Mouse (Mus musculus) stomach, embryonic 14.5 days (tissue): ENCODE data around the gene Rspry1. TPM values are rescaled to one million over a fixed set of nuclear protein-coding genes. Genes with fewer than 3 reads are reported as not detected.

Experiments used
- ATAC-seq: fragments of 200-750 bp; cut with Nextera tagmentation; 2 replicates; pipeline ENCODE4 v1.8.0; 2017; ENCODE audit warnings: low read depth, moderate TSS enrichment; ENCODE audit not compliant: insufficient number of reproducible peaks, insufficient read depth, low FRiP score
- H3K27ac ChIP-seq: fragments of 300-500 bp; sonication (generic); 2 replicates; pipeline ENCODE4 v1.5.1; 2014; ENCODE audit warnings: mild to moderate bottlenecking, low read length, moderate library complexity, mixed read lengths
- H3K27me3 ChIP-seq: fragments of 300-500 bp; sonication (generic); 2 replicates; pipeline ENCODE4 v1.6.1; 2014; ENCODE audit warnings: low read length, control low read depth, mixed read lengths; ENCODE audit not compliant: control insufficient read depth, insufficient read depth
- H3K36me3 ChIP-seq: fragments of 300-500 bp; sonication (generic); 2 replicates; pipeline ENCODE4 v1.6.1; 2014; ENCODE audit warnings: mild to moderate bottlenecking, control low read depth, low read length, moderate library complexity, mixed read lengths; ENCODE audit not compliant: control insufficient read depth, insufficient read depth
- H3K4me1 ChIP-seq: fragments of 300-500 bp; sonication (generic); 2 replicates; pipeline ENCODE4 v1.6.1; 2014; ENCODE audit warnings: low read length, control low read depth, mixed read lengths; ENCODE audit not compliant: control insufficient read depth, insufficient read depth
- H3K4me2 ChIP-seq: fragments of 300-500 bp; sonication (generic); replicated peaks from 2 replicates; pipeline ENCODE4 v1.6.1; 2014; ENCODE audit warnings: low read depth, low read length, control low read depth
- H3K4me3 ChIP-seq: fragments of 300-500 bp; sonication (generic); 2 replicates; pipeline ENCODE4 v1.5.1; 2014; ENCODE audit warnings: low read depth, low read length, control low read depth
- H3K9ac ChIP-seq: fragments of 300-500 bp; sonication (generic); replicated peaks from 2 replicates; pipeline ENCODE4 v1.6.1; 2014; ENCODE audit warnings: low read depth, mild to moderate bottlenecking, control low read depth, low read length, moderate library complexity, mixed read lengths
- H3K9me3 ChIP-seq: fragments of 300-500 bp; sonication (generic); 2 replicates; pipeline ENCODE4 v1.6.1; 2016; ENCODE audit warnings: low read depth, low read length, control low read depth; ENCODE audit not compliant: control insufficient read depth
- WGBS: fragments of 180-500 bp; shearing (Covaris S2); extraction: QIAGEN DNeasy Blood & Tissue Kit; methylation state at CpG from one replicate; pipeline ENCODE4 v1.1.7; 2014; 5-methylcytosine and 5-hydroxymethylcytosine counted together
- polyA plus RNA-seq: library from polyadenylated mRNA; unstranded; fragments of >200 nt; fragmentation: Nextera tagmentation; extraction: Ambion mirVana; gene quantifications from 2 replicates; pipeline ENCODE4 v1.2.1, GENCODE M21; 2014

Rspry1 gene
- polyA plus RNA-seq, 1 experiment from 2014 or later, result 35.2 TPM

GRCm38 (mm10) chr8:94699366-94699765 is 97.6 kb downstream of the Rspry1 start:
- no peak overlapping the region for H3K4me2 ChIP-seq
- peaks cover 23% of the 10 kb centered on the region for H3K27me3 ChIP-seq
- H3K36me3 ChIP-seq, result no peaks in the 10 kb centered on the region
- no peak overlapping the region for H3K4me3 ChIP-seq
- H3K27ac ChIP-seq, result no peak overlapping the region
- no peaks in the 10 kb centered on the region for H3K9me3 ChIP-seq
- 73% methylated on average over 16 of the region's 16 CpGs for WGBS
- ATAC-seq, result no peak
- H3K4me1 ChIP-seq, result 0 out of 2 replicates have a peak, but pooled peaks cover 4% of the 10 kb centered on the region
- no peak overlapping the region for H3K9ac ChIP-seq

DNA sequence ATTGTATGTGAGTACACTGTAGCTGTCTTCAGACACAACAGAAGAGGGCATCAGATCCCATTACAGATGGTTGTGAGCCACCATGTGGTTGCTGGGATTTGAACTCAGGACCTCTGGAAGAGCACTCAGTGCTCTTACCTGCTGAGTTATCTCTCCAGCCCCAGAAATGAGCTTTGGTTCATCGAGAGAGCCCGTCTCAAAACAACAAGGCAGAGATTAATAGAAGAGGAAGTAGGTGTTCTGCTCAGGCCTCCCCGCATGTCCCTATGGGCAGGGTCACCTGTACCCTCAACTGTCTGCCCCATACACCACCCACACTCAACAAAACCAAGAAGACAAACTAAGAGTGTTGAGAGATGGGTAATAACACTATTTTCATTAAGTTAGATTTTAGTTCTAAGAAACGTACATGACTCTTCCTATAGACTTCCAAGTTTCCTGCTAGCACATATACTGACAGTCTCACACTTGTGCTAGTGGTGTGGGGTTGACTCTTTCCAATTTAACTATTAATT is 98.7 kb downstream of the Rspry1 start:
- ATAC-seq, result no peak
- 75% methylated on average over 4 of the region's 4 CpGs for WGBS
- Histone ChIP-seq H3K36me3 (no peaks in the 10 kb centered on the region), H3K4me1 (0 out of 2 replicates have a peak, but pooled peaks cover 3% of the 10 kb centered on the region), H3K4me3 (no peak overlapping the region), H3K27me3 (peaks cover 13% of the 10 kb centered on the region), H3K4me2 (no peak overlapping the region), H3K27ac (no peak overlapping the region), H3K9ac (no peak overlapping the region), H3K9me3 (no peaks in the 10 kb centered on the region)

DNA sequence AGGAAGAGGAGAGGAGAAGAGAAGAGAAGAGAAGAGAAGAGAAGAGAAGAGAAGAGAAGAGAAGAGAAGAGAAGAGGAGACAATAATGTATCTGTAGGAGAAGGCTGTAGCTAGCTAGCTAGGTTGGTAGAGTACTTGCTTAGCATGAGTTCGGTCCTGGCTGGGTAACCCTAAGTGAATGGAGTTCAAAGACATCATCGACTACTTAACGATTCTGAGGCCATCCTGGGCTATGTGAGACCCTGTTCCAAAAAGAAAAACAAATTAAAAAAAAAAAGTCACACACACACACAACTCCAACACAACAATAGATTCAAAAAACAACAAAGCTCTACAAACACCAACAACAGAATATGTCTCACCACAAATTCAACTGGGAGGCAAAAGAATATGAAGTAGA is 100.4 kb downstream of the Rspry1 start:
- Histone ChIP-seq H3K9me3 (no peaks in the 10 kb centered on the region), H3K27ac (no peak overlapping the region), H3K9ac (no peak overlapping the region), H3K4me2 (peak overlapping the region; percentile 51; the same call in 1 of the 2 replicates), H3K27me3 (no peaks in the 10 kb centered on the region), H3K4me3 (no peak overlapping the region), H3K4me1 (0 out of 2 replicates have a peak, but pooled peaks cover 3% of the 10 kb centered on the region), H3K36me3 (no peaks in the 10 kb centered on the region)
- 76% methylated on average over 3 of the region's 3 CpGs for WGBS
- ATAC-seq, result no peak

- Histone ChIP-seq H3K9ac (peak overlapping the region; percentile 21; the same call in 1 of the 2 replicates), H3K36me3 (no peaks in the 10 kb centered on the region), H3K4me2 (peak overlapping the region; percentile 51), H3K27me3 (no peaks in the 10 kb centered on the region), H3K4me3 (peak overlapping the region; percentile 47), H3K9me3 (no peaks in the 10 kb centered on the region), H3K27ac (0 out of 2 replicates have a peak overlapping the region, but pooled peaks have one; percentile 6), H3K4me1 (0 out of 2 replicates have a peak, but pooled peaks cover 3% of the 10 kb centered on the region)
- under 1% methylated on average over 35 of the region's 35 CpGs for whole genome bisulfite sequencing
- ATAC-seq, result peak; percentile 77
Observed at GRCm38 (mm10) chr8:94702844-94703813, 101.4 kb downstream of the Rspry1 start.

GRCm38 (mm10) chr8:94703972-94704668 is 102.4 kb downstream of the Rspry1 start:
- WGBS, result 1% methylated on average over 35 of the region's 35 CpGs
- Histone ChIP-seq H3K9ac (peak overlapping the region; percentile 36; the same call in 1 of the 2 replicates), H3K27me3 (no peaks in the 10 kb centered on the region), H3K4me3 (peak overlapping the region; percentile 47), H3K4me1 (0 out of 2 replicates have a peak, but pooled peaks cover 3% of the 10 kb centered on the region), H3K27ac (no peak overlapping the region), H3K4me2 (peak overlapping the region; percentile 57), H3K9me3 (no peaks in the 10 kb centered on the region), H3K36me3 (no peaks in the 10 kb centered on the region)
- ATAC-seq, result peak; percentile 90

GRCm38 (mm10) chr8:94704669-94704984 is 102.9 kb downstream of the Rspry1 start:
- no peaks in the 10 kb centered on the region for H3K27me3 ChIP-seq
- ATAC-seq, result no peak
- peak overlapping the region; percentile 57 for H3K4me2 ChIP-seq
- peak overlapping the region; percentile 36; the same call in 1 of the 2 replicates for H3K9ac ChIP-seq
- peak overlapping the region; percentile 31 for H3K4me3 ChIP-seq
- no peak overlapping the region for H3K27ac ChIP-seq
- no peaks in the 10 kb centered on the region for H3K9me3 ChIP-seq
- no peaks in the 10 kb centered on the region for H3K36me3 ChIP-seq
- H3K4me1 ChIP-seq, result 0 out of 2 replicates have a peak, but pooled peaks cover 3% of the 10 kb centered on the region
- 18% methylated on average over 9 of the region's 9 CpGs for WGBS

DNA sequence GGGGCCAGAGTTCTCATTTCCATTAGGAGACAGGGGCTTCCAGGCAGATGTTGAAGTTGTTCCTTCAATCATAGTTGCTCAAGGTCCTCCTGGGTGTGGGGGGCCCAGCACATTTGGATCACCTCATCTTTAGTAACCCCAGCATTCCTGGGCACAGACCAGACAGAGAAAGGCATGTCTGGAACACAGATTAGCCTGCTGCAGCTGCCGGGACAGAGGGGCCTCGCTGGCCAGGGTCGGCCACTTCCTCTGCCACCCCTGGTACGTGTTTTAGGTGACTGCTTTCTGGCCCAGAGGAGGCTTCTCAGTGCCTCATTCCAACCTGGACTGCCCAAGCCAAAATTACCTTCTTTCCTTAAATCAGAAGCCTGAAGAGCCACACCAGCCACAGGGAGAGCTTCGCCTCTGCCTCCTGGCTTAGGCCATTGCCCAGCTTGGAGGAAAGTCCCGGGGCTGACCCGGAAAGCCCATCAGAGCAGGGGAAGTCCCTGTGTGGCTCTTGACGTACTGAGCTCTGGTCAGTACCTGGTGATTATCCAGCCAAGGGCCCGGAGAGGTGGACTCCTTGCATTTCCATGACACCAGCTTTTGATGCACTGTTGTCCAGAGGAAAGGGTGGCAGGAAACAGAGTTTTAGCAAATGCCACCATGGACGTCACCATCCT is 104.0 kb downstream of the Rspry1 start:
- no peak overlapping the region for H3K4me2 ChIP-seq
- no peaks in the 10 kb centered on the region for H3K36me3 ChIP-seq
- no peaks in the 10 kb centered on the region for H3K9me3 ChIP-seq
- H3K9ac ChIP-seq, result no peak overlapping the region
- H3K27me3 ChIP-seq, result no peaks in the 10 kb centered on the region
- 0 out of 2 replicates have a peak, but pooled peaks cover 3% of the 10 kb centered on the region for H3K4me1 ChIP-seq
- 78% methylated on average over 10 of the region's 10 CpGs for WGBS
- H3K4me3 ChIP-seq, result no peak overlapping the region
- H3K27ac ChIP-seq, result no peak overlapping the region
- ATAC-seq, result no peak
